Mouse (Mus musculus) thymus, postnatal 36 days (tissue): ENCODE measurements around the gene Cmtm4.

Source experiments
- DNase-seq, 2 experiments: peaks; one replicate each; pipeline ENCODE4 v3.0.0; 2022; ENCODE audit warnings: mixed read lengths in 2 of 2

Cmtm4 gene

DNA sequence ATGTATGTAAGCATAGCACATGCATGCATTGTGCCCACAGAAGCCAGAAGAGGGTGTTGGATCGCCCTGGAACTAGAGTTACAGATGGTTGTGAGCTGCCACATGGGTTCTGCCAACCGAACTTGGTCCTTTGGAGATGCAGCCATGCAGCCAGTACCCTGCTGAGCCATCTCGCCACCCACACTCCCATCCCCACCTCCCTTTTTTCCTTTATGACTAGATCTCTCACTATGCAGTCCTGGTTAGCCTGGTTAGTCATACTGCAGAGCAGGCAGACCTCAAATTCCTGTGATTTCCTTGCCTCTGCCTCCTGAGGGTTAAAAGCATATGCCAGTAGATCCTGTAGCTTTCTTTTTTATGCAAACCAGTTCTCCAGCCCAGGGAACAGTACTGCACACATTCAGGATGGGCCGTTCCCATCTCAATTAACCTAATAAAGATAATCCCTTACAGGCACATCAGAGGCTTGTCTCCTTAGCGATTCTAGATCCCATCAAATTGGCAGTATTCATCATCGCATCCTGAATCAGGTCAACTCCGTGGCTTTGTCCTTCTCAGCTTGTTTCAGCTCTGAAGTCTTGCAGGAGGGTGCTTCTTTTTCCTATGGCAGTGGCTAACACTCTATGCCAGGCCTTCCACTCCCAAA lies 15.1 kb upstream of the Cmtm4 start:
- no peak for DNase-seq

DNA sequence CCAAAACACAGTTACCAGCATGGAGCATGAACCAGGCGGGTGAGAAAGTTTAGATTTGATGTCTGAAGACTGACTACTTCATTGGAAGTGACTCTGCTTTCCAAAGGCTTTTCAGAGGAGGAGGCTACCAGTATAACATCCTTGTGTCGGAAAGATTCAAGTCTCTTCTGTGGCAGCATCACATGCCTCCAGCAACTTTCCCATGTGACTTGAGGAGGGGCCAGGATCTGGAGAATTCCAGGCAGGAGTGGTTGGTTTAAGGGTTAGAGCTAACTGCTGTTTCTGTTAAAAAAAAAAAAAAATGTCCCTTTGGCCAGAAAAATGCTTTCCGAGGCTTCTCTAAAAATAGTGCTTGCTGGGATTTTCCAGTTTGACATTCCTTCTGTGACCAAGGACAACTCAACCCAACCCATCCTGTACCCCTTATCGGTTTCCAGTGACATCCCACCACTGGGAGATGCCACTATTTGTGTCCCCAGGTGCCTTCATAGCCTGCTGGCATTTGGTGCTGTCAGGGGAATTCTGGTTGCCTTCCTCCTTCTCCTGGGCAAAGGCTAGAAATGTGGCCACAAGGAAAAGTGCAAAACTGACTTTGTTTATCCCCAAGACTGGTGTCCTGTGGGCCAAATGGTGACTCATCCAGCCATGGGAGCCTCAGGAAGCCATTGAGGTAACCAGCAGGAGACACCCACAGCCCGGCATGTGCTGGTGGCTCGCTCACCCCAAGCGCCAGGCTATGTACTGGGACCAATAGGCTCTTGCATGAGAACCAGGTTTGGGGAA lies 12.9 kb upstream of the Cmtm4 start:
- DNase-seq: no peak

DNA sequence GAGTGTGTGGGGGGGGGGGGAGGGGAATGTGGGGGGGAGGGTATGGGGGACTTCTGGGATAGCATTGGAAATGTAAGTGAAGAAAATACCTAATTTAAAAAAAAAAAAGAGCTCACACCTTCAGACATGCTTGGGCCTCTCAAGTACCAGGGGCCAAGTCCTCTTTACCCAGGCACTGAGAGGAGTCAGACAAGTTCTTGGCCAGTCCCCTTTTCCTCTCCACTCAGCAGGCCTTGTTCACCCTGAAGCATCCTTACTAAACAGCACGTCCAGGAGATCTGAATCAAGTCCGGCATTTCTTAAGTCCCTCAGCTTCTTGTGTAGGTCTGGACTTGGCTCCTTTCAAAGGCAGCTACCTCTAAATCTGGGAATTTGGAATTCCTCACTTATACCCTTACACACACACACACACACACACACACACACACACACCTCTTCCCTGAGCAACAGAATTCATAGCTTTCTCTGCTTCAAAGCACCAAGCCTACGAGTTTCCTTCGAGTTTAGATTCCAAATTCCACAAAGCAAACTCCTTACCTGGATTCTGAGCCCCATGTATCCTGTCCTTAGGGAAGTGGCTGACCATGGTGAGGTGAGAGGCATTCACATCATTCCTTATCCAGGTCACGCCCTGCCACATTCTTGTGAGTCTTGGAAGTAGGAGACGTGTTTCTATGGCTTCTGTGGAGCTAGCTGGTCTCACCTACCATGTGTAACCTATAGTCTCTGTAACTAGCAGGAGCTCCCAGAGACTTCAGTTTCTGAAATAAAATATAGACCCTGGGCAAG lies 10.9 kb upstream of the Cmtm4 start:
- no peak for DNase-seq

DNA sequence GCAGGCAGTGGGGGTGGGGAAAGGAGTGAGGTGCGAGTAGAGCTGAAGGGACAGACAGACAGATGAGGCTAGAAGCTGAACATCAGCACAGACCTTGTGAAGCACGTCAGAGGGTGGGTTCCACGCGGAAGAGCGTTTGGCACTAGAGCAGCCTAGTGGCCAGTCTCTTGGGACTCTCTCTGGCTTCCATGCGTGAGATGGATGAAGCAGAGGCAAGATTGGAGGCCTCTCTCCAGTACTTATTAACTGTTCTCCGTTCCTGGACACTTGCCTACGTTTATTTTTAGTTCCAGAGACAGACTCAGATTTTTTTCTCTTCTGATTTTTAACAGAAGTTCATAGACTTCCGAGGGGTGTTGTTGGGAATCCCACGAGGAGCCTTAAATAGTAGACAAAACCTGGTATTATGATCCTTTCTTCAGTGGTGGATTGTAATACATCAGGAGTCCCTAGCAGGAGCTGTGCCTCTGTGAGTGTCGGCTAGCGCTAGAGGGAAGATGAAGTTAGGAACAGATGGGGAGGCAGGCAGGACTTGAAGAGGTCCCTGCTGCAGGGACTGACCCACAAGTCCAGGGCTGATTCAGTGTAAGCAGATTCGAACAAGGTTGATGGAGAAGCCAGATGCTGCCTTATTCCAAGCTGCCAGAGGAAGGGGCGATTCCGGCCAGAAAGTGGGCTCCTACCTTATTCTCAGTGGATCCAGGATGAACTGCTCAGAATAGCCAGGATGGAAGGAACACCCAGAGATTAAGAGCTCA lies 10.0 kb upstream of the Cmtm4 start:
- DNase-seq: no peak

DNA sequence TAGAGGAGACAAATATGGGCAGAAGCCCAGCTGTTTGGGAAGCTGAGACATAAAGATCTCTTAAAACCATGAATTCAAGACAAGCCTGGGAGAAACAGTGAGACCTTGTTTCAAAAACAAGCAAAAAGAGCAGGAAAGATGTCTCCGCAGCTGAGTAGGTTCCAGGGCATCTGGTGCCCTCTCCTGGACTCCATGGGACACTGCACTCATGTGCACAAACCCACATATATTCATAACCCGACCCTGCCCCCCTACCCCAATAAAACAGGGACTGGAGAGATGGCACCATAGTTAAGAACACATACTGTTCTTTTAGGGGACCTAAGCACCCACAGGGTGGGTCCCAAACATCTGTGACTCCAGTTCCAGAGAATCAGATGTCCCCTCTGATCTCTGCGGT lies 8.0 kb upstream of the Cmtm4 start:
- no peak for DNase-seq

DNA sequence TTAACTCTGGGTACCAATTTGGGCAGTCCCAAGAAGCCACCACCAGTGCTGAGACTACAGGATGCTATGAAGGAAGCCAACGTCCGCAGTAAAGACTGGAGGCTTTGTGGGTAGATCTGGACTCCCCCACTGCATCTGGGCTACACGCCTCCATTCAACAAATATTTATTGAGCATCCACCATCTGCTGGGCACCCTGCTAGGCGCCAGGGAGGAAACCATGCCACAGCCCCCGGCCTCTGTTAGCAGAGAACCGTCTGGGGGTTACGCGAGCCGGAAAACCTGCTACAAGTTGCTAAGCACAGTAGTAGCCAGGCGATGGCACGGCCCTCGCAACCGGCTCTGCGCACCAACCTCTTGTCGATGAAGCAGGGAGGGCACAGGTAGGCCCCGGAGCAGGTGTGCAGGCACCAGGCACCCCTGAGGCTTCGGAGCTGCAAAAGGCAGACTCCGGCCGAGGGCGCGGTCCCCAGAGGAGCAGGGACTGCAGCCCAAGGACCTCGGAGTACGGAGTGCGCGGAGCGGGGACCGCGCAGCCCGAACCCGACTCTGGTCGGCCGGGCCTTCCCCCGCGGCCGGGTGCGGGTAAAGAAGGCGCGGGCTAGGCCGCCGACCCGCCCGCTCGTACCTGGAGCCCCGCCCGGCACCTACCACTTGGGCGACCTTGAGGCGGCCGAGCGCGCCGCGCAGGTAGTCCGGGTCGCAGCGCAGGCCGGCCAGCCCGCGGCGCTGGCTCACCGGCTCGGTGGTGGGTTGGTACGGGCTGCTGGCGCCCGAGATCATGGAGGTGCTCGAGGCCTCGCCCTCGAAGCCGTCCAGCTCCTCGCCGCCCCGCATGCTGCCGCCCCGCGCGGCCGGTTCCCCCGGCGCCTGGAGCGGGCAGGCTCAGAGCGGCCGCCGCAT lies 555 bp downstream of the Cmtm4 start:
- DNase-seq: peak in 1 of 2 experiments; percentile 31

DNA sequence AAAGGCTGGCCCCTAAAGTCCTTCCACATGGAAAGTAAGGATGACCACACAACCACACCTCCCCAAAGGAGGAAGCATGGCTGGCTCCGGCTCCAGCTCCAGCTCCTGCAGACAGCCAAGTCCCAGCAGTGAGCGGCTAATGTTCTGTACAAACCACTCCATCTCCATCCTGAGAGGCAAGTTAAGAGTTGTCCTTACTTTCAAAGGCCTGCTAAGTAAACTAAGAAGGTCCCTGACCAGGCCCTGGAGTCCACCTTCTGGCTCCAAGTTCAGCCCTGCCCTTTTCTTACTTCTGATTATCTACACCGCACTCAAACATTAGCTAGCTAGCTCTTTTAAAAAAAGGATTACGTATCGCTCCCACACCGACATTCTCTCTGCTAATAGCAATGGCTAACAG lies 1.8 kb downstream of the Cmtm4 start:
- no peak for DNase-seq

DNA sequence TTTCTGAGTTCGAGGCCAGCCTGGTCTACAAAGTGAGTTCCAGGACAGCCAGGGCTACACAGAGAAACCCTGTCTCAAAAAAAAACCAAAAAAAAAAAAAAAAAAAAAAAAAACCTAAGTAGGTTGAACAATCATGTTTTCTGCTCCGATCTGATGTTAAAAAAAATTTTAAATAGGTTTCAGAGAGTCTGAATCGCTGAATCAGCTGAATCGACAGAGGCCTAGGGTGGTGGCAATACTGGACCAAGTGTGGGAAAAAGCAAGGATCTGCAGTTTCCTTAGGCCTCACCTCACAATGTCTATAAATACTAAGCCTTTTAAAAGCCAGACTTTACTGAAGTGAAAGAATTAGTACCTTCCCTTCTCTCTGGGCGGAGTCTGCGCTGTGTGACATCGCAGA lies 2.5 kb downstream of the Cmtm4 start:
- no peak for DNase-seq

DNA sequence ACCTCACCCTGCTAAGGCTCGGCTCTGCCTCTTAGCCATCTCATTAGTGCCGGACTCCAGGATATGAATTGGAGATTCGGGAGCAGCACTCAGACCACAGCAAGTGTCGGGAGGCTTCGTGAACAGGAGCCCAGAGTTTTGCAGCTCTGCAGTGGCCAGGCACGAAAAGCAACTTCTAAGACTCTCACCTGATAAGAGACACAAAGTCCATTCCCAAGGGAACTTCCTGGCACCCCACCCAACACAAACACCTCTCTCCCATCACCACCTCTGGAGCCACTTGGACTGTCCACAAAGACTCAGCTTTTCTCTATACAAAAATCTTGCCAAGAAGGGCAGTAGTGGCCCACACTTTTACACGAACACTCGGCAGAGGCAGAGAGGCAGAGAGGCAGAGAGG lies 5.4 kb downstream of the Cmtm4 start:
- no peak for DNase-seq

DNA sequence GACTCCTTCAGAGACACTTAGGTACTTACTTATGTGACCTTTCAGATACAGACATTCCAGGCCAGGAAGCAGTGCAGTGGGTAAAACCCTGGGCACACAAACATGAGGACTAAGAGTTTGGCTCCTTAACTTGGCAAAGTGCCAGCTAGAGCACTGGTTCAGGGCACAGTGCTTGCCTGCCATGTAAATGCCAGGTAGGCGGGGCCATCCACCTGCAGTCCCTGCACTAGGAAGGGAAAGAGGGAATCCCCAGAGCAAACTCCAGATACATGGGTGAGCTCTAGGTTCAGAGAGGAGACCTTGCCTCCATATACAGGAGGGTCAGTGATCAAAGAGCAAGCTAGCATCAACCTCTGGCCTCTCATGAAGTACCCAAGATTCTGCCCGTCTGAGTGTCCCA lies 7.6 kb downstream of the Cmtm4 start:
- no peak for DNase-seq

DNA sequence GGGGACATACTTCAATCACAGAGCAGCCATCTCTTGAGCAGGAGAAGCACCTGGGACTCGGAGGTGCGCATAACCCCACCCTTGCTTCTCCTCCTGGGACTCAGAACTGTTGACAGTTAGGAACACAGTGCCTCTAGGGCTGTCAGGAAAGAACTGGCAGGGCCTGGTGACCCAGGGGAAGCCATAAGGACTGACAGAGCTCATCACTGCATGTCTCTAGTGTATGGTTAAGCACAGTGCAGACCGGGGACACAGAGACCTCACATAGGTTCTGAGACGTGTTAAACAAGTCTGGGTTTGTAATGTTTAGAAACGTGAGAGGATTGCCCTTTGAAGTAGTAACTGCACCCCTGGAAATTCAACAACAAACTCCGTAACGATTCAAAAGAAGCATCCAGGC lies 8.1 kb downstream of the Cmtm4 start:
- DNase-seq: no peak

DNA sequence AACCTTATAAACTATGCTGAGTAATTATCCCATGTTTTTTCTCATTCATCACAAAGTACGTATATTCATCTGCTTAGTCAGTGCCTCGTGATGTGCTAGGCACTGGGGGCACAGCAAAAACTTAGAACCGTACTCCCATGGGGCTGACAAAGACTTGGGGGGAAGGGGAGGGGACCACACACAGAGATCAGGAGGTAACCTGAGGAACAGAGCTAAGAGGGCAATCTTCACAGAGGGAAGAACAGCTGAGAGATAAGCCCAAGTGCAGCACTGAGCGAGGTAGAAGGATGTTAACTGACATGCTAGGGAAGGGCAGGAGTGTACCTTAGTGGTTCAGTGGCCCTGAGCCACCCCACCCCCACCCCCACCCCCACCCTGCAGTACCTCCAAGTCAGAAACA lies 8.9 kb downstream of the Cmtm4 start:
- DNase-seq: no peak

DNA sequence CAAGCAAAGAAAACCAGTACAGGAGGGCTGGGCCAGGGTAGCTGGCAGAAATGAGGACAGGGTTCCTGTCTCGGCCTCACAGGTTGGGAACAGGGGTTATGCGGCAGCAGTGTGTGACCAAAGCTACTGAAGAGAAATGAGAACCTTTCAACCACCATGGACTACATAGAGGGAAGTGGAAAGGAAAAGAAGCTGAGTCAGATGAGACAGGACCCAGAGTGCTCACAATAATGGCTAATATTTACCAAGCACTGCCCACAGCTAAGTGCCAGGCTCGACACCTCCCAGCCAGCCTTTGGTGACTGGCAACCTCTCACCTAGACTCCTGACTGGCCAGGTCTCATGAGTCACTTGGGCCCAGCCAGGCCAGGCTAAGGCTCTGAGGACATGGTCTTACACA lies 11.6 kb downstream of the Cmtm4 start:
- DNase-seq: no peak

DNA sequence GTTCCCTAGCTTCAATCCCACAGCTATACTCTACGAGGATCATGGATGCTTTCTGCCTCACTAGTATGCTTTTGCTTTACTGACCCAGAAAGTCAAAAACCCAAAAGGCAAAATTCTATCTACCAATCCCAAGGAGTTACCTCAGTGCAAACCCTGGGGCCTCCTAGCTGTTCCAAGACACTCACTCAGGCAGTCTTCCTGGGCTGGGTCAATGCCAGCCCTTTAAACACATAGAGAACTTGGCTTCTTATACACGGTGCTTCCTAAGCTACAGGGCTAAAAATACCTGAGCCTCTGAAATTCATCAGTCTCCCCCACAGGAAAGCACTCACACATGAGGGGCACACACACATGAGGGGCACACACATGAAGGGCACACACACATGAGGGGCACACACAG lies 12.3 kb downstream of the Cmtm4 start:
- no peak for DNase-seq

DNA sequence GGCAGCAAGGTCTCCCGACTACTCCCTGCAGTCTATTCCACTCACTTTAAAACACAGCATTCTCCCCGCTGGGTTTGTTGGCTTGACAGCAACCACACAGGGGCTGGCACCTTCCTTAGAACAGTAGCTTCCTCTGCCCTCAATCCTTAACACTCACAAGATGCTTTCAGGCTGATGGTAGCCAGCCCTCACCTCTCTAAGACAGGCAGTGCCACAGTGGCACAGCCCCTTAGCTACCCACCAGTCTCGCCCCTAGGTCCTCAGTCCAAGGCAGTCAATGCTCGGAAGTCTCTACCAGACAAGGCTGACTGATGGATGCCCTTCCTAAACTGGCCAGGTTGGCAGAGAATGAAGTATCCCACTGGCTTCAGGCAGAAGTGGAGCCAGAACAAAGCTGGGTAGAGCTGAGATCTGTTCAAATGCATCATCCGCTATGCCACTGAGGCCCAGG lies 14.6 kb downstream of the Cmtm4 start:
- DNase-seq: no peak

DNA sequence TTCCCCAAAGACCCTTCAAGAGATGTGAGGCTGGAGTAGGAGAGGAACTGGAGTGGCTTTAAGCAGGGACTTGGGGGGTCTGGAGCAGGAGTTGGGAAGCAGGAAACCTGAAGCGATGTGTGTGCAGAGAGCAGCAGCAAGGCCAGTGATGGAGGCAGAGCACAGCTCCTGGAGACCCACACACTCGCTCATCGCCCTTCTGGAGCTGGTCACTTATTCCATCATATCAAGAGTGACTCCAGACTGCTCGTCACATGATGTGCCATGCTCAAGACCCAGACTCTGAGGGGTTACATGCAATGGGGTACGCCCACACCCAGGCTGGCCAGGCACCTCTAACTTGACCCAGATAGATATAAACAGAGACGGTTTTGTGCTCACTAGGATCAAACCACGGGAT lies 15.3 kb downstream of the Cmtm4 start:
- DNase-seq: no peak

DNA sequence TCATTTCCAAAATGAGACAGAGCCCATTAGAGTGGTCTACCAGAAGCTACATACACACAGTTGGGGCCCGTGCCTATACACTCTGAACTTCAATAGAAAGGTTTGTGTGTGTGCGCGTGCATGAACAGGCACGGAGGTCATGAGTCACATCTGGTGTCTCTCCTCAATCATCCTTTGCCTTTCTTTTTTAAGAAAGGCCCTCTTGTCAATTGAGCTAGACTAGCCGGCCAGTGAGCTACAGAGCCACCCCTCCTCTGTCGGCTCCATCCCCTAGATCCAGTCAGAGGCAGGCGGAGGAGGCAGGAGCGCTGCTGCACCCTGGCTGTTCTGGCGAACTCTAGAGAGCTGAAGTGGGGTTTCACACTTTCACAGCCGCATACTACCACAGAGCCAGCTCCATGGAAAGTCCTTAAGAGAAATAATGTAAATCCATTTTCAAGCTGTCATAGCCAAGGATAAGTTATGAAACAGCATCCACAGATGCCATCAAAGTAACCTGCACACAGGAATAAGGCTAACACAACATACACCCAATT lies 16.2 kb downstream of the Cmtm4 start:
- DNase-seq: no peak

DNA sequence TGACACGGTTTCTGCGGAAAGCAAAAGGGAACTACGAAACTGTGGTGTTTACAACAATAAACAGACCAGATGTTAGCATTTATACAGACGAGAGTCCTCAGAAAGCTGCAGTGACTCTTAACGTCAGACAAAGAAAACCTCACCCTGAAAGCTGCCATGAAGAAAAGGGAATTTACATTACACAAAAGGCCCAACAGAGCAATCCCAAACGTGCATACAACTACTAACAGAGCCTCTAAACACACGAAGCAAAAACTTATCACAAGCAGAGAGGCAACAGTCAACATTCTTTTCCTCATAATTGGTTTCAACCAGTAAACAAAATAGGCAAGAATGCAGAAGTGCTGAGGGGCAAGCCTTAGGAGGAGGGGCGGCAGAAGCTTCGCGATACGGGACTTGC lies 18.9 kb downstream of the Cmtm4 start:
- no peak for DNase-seq

DNA sequence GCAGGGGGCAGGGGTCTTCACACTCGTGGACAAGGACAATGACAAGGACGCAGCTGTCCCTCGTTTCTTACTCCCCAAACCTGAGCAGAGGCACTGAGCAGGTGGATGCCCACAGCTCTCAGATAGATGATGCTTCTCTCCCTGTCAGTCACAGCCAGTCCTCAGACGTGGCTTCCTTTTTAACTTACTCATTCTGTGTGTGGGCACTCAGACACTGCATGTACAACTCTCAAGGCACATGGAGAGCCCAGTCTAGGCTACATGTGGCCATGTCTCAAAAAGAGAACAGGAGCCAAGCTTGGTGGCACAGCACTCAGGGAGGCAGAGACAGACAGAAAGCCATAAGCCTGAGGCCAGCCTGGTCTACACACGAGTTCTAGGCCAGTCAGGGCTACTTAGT lies 19.6 kb downstream of the Cmtm4 start:
- DNase-seq: no peak

DNA sequence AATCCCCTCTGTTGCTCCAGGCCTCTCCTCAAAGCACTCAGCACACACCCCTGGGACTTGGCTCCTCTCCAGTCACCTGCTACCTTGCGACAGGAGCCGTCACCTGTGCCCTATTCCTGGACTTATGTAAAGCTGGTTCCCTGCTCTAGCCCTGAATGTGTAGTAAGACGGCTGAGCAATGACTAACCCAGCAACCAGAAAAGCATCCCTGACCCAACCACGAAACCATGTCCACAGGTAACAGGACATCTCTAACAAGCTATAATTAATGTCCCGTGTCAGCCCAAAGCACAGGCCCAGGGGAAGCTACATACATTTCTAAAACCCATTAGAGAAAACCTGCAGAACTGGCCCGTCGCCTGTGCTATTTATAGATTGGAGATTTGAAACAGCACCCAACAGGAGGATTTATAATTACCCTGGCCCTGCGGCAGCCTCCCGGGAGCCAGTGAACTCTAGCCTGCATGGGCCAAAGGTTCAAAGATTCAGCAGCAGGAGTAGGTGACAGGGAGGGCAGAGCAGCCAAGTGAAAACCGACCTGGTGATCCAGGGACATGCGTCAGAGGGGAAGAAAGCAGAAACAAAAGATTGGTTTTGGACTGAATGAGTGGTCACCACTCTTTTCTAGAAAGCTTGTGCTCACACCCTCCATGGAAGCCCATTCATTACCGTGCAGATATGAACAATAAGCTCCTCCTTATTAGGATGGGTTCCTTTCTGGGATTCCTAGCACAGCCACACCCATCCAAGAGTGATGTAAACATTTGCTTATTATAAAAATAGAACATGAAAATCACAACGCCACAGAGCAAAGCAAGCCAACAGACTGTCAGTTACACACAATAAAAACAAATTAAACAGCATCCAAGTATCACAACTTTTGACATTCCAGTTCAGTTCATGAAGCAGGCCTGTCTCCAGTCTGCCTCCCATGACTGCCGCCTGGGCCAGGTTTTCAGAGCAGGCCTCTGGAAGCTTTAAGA lies 20.5 kb downstream of the Cmtm4 start:
- DNase-seq: no peak

DNA sequence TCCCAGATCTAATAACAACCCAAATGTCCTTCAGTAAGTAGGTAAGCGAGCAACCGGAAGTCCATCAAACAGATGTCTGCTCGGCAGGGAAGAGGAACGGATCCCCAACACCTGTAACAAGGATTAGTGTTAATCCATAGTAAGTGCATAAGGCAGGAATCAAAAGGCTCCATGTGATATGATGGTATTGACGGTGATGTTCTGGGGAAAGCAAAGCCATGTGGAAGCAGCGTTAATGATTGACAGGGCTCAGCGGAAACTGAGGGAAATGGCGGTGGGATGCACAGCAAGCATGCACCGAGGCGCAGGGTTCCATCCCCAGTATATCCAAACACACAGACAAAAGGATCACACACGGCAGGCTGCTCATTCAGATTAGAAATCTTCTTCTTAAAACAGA lies 21.3 kb downstream of the Cmtm4 start:
- DNase-seq: no peak
